Mouse (Mus musculus): ENCODE data around the gene Tmcc1. TPM values are rescaled to one million over a fixed set of nuclear protein-coding genes. Genes with fewer than 3 reads are reported as not detected.

The Tmcc1 gene
- polyA plus RNA-seq, 1 experiment = not detected

GRCm38 (mm10) chr6:115983306-115984038 lies 209.8 kb downstream of the Tmcc1 start:
- no peak overlapping the region for H3K27ac ChIP-seq (ENCODE audit: insufficient read depth, low read depth, low read length)
- H3K4me3 ChIP-seq (ENCODE audit: insufficient read depth, low read depth, low read length) = no peak overlapping the region
- 60% methylated on average over 12 of the region's 12 CpGs for WGBS
- TF ChIP-seq POLR2A (IDR thresholded peaks at IDR 0.05; ENCODE audit: insufficient read depth, low read depth, low read length) = no peak
- TF ChIP-seq CTCF (IDR thresholded peaks at IDR 0.05; ENCODE audit: insufficient read depth, low read depth, low read length) = no peak
- H3K4me1 ChIP-seq (ENCODE audit: control insufficient read depth, insufficient read depth, low read length) = peaks cover 42% of the 10 kb centered on the region

GRCm38 (mm10) chr6:115982889-115983288 lies 210.4 kb downstream of the Tmcc1 start:
- peaks cover 42% of the 10 kb centered on the region for H3K4me1 ChIP-seq (ENCODE audit: control insufficient read depth, insufficient read depth, low read length)
- H3K4me3 ChIP-seq (ENCODE audit: insufficient read depth, low read depth, low read length) = no peak overlapping the region
- TF ChIP-seq CTCF (IDR thresholded peaks at IDR 0.05; ENCODE audit: insufficient read depth, low read depth, low read length) = no peak
- TF ChIP-seq POLR2A (IDR thresholded peaks at IDR 0.05; ENCODE audit: insufficient read depth, low read depth, low read length) = no peak
- WGBS = 73% methylated on average over 7 of the region's 7 CpGs
- H3K27ac ChIP-seq (ENCODE audit: insufficient read depth, low read depth, low read length) = no peak overlapping the region

- Histone ChIP-seq H3K4me1 (ENCODE audit: control insufficient read depth, insufficient read depth, low read length) (peaks cover 17% of the 10 kb centered on the region), H3K4me3 (ENCODE audit: insufficient read depth, low read depth, low read length) (no peak overlapping the region), H3K27ac (ENCODE audit: insufficient read depth, low read depth, low read length) (no peak overlapping the region)
- 74% methylated on average over 8 of the region's 8 CpGs for WGBS
- no peak for TF ChIP-seq POLR2A (IDR thresholded peaks at IDR 0.05; ENCODE audit: insufficient read depth, low read depth, low read length)
- TF ChIP-seq CTCF (IDR thresholded peaks at IDR 0.05; ENCODE audit: insufficient read depth, low read depth, low read length) = no peak
These were observed 214.7 kb downstream of the Tmcc1 start for GRCm38 (mm10) chr6:115978596-115978995.

- TF ChIP-seq POLR2A (IDR thresholded peaks at IDR 0.05; ENCODE audit: insufficient read depth, low read depth, low read length) (no peak), CTCF (IDR thresholded peaks at IDR 0.05; ENCODE audit: insufficient read depth, low read depth, low read length) (no peak)
- Histone ChIP-seq H3K27ac (ENCODE audit: insufficient read depth, low read depth, low read length) (no peak overlapping the region), H3K4me3 (ENCODE audit: insufficient read depth, low read depth, low read length) (no peak overlapping the region), H3K4me1 (ENCODE audit: control insufficient read depth, insufficient read depth, low read length) (peaks cover 16% of the 10 kb centered on the region)
- 91% methylated on average over 15 of the region's 15 CpGs for WGBS
These were observed 215.5 kb downstream of the Tmcc1 start for GRCm38 (mm10) chr6:115977810-115978209.

GRCm38 (mm10) chr6:115975606-115976005 lies 217.7 kb downstream of the Tmcc1 start:
- Histone ChIP-seq H3K4me1 (ENCODE audit: control insufficient read depth, insufficient read depth, low read length) (peaks cover 29% of the 10 kb centered on the region), H3K4me3 (ENCODE audit: insufficient read depth, low read depth, low read length) (no peak overlapping the region), H3K27ac (ENCODE audit: insufficient read depth, low read depth, low read length) (no peak overlapping the region)
- 76% methylated on average over 8 of the region's 8 CpGs for WGBS
- no peak for TF ChIP-seq POLR2A (IDR thresholded peaks at IDR 0.05; ENCODE audit: insufficient read depth, low read depth, low read length)
- TF ChIP-seq CTCF (IDR thresholded peaks at IDR 0.05; ENCODE audit: insufficient read depth, low read depth, low read length) = no peak

- WGBS = 56% methylated on average over 16 of the region's 16 CpGs
- Histone ChIP-seq H3K4me1 (ENCODE audit: control insufficient read depth, insufficient read depth, low read length) (peaks cover 29% of the 10 kb centered on the region), H3K27ac (ENCODE audit: insufficient read depth, low read depth, low read length) (no peak overlapping the region), H3K4me3 (ENCODE audit: insufficient read depth, low read depth, low read length) (no peak overlapping the region)
- TF ChIP-seq POLR2A (IDR thresholded peaks at IDR 0.05; ENCODE audit: insufficient read depth, low read depth, low read length) (no peak), CTCF (IDR thresholded peaks at IDR 0.05; ENCODE audit: insufficient read depth, low read depth, low read length) (no peak)
These were observed 219.2 kb downstream of the Tmcc1 start for GRCm38 (mm10) chr6:115973881-115974662.

GRCm38 (mm10) chr6:115973139-115973875 lies 220.0 kb downstream of the Tmcc1 start:
- H3K27ac ChIP-seq (ENCODE audit: insufficient read depth, low read depth, low read length) = no peak overlapping the region
- no peak overlapping the region for H3K4me3 ChIP-seq (ENCODE audit: insufficient read depth, low read depth, low read length)
- 85% methylated on average over 15 of the region's 15 CpGs for WGBS
- H3K4me1 ChIP-seq (ENCODE audit: control insufficient read depth, insufficient read depth, low read length) = peaks cover 29% of the 10 kb centered on the region
- no peak for TF ChIP-seq POLR2A (IDR thresholded peaks at IDR 0.05; ENCODE audit: insufficient read depth, low read depth, low read length)
- TF ChIP-seq CTCF (IDR thresholded peaks at IDR 0.05; ENCODE audit: insufficient read depth, low read depth, low read length) = no peak

GRCm38 (mm10) chr6:115972083-115972764 lies 221.1 kb downstream of the Tmcc1 start:
- Histone ChIP-seq H3K27ac (ENCODE audit: insufficient read depth, low read depth, low read length) (no peak overlapping the region), H3K4me3 (ENCODE audit: insufficient read depth, low read depth, low read length) (no peak overlapping the region), H3K4me1 (ENCODE audit: control insufficient read depth, insufficient read depth, low read length) (peaks cover 29% of the 10 kb centered on the region)
- TF ChIP-seq CTCF (IDR thresholded peaks at IDR 0.05; ENCODE audit: insufficient read depth, low read depth, low read length) (no peak), POLR2A (IDR thresholded peaks at IDR 0.05; ENCODE audit: insufficient read depth, low read depth, low read length) (no peak)
- WGBS = 68% methylated on average over 7 of the region's 7 CpGs
